Mouse (Mus musculus) left cerebral cortex, adult 8-10 months (tissue): ENCODE data around the gene Nudcd3. TPM values are rescaled to one million over a fixed set of nuclear protein-coding genes. Genes with fewer than 3 reads are reported as not detected.

Experiments
- DNase-seq, 2 experiments: peaks; one replicate each; pipeline ENCODE4 v3.0.0; 2022; ENCODE audit warnings: low spot score in 2 of 2
- total RNA-seq, 4 experiments: library from RNA; stranded (reverse); gene quantifications; 2 replicates each; pipeline ENCODE4 v1.2.4; 2022

Nudcd3 gene
- total RNA-seq, 4 experiments from 2014 or later = 138 to 154 (median 147) TPM

- no peak for DNase-seq
Observed at GRCm38 (mm10) chr11:6063501-6064214, 136.6 kb downstream of the Nudcd3 start.

GRCm38 (mm10) chr11:6063065-6063464 is 137.2 kb downstream of the Nudcd3 start:
- DNase-seq = no peak

GRCm38 (mm10) chr11:6062329-6062728 is 137.9 kb downstream of the Nudcd3 start:
- DNase-seq = no peak

GRCm38 (mm10) chr11:6061891-6062290 is 138.3 kb downstream of the Nudcd3 start:
- no peak for DNase-seq

- DNase-seq = no peak
Observed at GRCm38 (mm10) chr11:6059162-6059561, 141.1 kb downstream of the Nudcd3 start.

Other genes with a start within 250 kb of the Nudcd3 start
- 10 to 100 TPM; 77.3 to 84.9 (median 82.7) TPM for gene Ykt6, start 244.7 kb downstream of the Nudcd3 start, total RNA-seq
- 100 to 1,000 TPM; 652 to 710 (median 699) TPM for gene Camk2b, start 134.1 kb downstream of the Nudcd3 start, total RNA-seq
- under 1 TPM; 0.30 to 0.53 (median 0.39) TPM for gene A730071L15Rik, start 386 bp downstream of the Nudcd3 start, total RNA-seq
- gene Npc1l1, start 29.7 kb upstream of the Nudcd3 start, total RNA-seq = under 1 TPM; 0.65 to 0.94 (median 0.79) TPM
- gene Ddx56, start 67.4 kb upstream of the Nudcd3 start, total RNA-seq = 10 to 100 TPM; 43.0 to 53.3 (median 49.9) TPM
- 100 to 1,000 TPM in 1 of 4 experiments, 10 to 100 TPM in 3; 87.6 to 100 (median 93.7) TPM for gene Tmed4, start 74.5 kb upstream of the Nudcd3 start, total RNA-seq
- gene Ogdh, start 91.2 kb upstream of the Nudcd3 start, total RNA-seq = 100 to 1,000 TPM; 244 to 278 (median 257) TPM
- gene Zmiz2, start 188.7 kb upstream of the Nudcd3 start, total RNA-seq = 100 to 1,000 TPM; 199 to 214 (median 211) TPM
- gene Ppia, start 215.0 kb upstream of the Nudcd3 start, total RNA-seq = 1,000 to 10,000 TPM; 1,587 to 1,877 (median 1,701) TPM
- 10 to 100 TPM; 37.9 to 41.3 (median 39.0) TPM for gene H2afv, start 244.0 kb upstream of the Nudcd3 start, total RNA-seq